Mouse (Mus musculus): Measurements from ENCODE around the gene Btbd7. TPM values are rescaled to one million over a fixed set of nuclear protein-coding genes. Genes with fewer than 3 reads are reported as not detected.

Btbd7 gene
- polyA plus RNA-seq, 1 experiment from 2014 or later, result 14.9 TPM

DNA sequence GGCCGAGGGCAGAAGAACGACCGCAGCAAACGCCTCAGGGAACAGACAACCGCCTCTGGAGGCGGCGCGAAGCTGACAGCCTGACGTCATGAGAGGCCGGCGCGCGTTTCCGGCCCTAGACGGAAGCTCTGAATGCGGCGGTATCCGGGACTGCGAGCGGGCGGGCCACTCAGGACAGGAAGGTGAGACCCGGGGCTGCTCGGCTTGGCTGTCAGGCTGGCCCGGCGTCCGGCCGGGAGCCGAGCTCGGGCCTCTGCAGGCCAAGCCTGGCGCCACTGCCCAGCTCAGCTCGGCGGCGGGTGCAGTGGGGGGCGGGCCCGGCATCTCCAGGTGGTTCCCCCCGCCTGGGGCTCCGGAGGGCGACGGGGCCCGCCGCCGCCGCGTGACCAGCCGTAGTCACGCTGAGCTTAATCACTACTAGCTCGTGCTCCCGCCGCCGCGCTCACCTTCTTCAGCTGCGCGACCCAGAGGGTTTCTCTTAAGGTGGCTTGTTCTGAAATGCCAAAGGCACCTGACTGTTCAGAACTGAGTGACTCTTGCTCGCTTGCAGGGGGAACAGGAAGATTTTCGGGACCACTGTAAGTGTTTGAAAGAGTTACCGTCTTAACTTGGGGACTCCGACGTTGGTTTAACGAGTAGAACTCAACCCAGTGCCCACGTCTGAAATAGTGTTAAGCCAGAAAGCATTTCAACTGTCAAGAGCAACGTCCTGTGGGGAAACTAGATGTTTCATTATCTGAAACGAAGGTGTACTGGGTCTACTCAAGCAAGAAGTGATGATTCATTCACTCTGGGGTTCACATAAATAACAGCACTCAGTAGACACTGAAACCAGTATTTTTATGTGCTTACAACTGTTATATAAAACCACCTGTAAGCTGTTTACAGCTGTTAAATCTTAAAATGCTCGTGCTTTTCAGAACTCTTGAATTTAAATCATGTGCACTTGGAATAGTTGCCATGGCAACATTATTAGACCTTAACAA, 134.4 kb downstream of the Btbd7 start, which contains the start of the genes Moap1 and Tmem251:
TSS of gene Moap1 (minus strand) at position 73 of the 986 bp plus-strand sequence.
TSS of gene Tmem251 (plus strand) at position 174 of the 986 bp plus-strand sequence.
- Histone ChIP-seq H3K9ac (peak within 1 kb of the TSS; percentile 85), H3K27me3 (ENCODE audit: control insufficient read depth, insufficient read depth, low read length) (no peaks in the 10 kb centered on the region), H3K9me3 (ENCODE audit: control insufficient read depth, low read length) (no peaks in the 10 kb centered on the region), H3K4me3 (replicated peaks; ENCODE audit: low read length) (peak within 1 kb of the TSS; percentile 92), H3K4me2 (replicated peaks) (peak within 1 kb of the TSS; percentile 86), H3K4me1 (replicated peaks; ENCODE audit: control insufficient read depth, insufficient read depth, low read length) (peaks cover 22% of the 10 kb centered on the region), H3K27ac (peak within 1 kb of the TSS; percentile 92), H3K36me3 (replicated peaks; ENCODE audit: control insufficient read depth, insufficient read depth) (peaks cover 18% of the 10 kb centered on the region)
- peak; percentile 97 for ATAC-seq (ENCODE audit: low FRiP score)
- under 1% methylated on average over 63 of the region's 63 CpGs for WGBS
- peak; percentile 89 for DNase-seq (ENCODE audit: low spot score)

DNA sequence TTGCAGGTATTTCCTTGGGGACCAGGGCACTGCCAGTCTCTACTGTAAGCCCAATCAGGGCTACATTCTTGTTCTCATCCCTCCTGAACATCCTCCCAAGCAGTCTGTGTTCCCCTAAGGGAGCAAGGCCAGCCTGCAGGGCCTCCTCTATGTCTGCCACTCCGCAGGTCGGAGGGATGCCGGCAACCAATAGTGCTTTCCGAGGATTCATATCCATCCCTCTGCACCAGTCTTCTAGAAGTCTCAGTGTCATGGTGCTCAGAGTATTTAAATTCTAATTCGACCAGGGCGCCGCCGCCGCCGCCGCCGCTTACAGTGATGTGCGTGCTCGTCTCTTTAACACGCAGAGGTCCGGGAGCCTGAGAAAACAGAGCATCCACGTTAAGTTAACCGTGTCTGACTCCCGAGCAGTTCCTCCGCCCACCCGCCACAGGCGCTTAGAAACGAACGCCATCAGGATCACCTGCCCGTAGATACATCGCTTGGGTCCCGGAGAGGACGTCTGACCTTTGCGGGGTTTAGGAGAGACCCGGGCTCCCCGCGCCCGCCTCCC, 135.2 kb downstream of the Btbd7 start:
- no peaks in the 10 kb centered on the region for H3K9me3 ChIP-seq (ENCODE audit: control insufficient read depth, low read length)
- peak overlapping the region; percentile 85 for H3K9ac ChIP-seq
- ATAC-seq (ENCODE audit: low FRiP score) (peak; percentile 80), DNase-seq (ENCODE audit: low spot score) (no peak)
- WGBS, result under 1% methylated on average over 33 of the region's 33 CpGs
- peaks cover 11% of the 10 kb centered on the region for H3K36me3 ChIP-seq (replicated peaks; ENCODE audit: control insufficient read depth, insufficient read depth)
- H3K4me2 ChIP-seq (replicated peaks), result peak overlapping the region; percentile 86
- no peaks in the 10 kb centered on the region for H3K27me3 ChIP-seq (ENCODE audit: control insufficient read depth, insufficient read depth, low read length)
- H3K27ac ChIP-seq, result peak overlapping the region; percentile 92
- peak overlapping the region; percentile 92 for H3K4me3 ChIP-seq (replicated peaks; ENCODE audit: low read length)
- peaks cover 22% of the 10 kb centered on the region for H3K4me1 ChIP-seq (replicated peaks; ENCODE audit: control insufficient read depth, insufficient read depth, low read length)

DNA sequence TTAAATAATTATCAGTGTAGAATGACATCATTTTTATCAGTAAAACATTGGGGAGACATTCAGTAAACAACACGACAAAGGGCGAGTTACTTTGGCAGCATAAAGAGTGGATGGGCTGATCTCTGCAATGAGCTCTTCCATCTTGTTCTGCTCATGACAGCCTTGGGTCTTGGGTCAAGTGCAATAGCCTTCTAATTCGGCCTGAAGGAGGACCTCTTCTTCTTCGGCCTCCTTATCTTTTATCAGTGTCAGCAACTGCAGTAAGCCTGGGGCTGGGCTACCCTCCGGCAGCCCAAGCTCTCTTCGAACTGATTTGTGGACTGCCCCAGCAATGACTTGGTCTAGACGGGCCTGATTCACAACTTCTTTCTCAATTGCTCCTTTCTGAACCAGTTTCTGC, 136.2 kb downstream of the Btbd7 start:
- Histone ChIP-seq H3K4me2 (replicated peaks) (peak overlapping the region; percentile 86), H3K27me3 (ENCODE audit: control insufficient read depth, insufficient read depth, low read length) (no peaks in the 10 kb centered on the region), H3K4me1 (replicated peaks; ENCODE audit: control insufficient read depth, insufficient read depth, low read length) (peaks cover 22% of the 10 kb centered on the region), H3K9ac (peak overlapping the region; percentile 85), H3K36me3 (replicated peaks; ENCODE audit: control insufficient read depth, insufficient read depth) (peaks cover 6% of the 10 kb centered on the region; the same call in 1 of the 2 replicates), H3K27ac (no peak overlapping the region), H3K4me3 (replicated peaks; ENCODE audit: low read length) (peak overlapping the region; percentile 92; the same call in 1 of the 2 replicates), H3K9me3 (ENCODE audit: control insufficient read depth, low read length) (no peaks in the 10 kb centered on the region)
- 88% methylated on average over 7 of the region's 7 CpGs for WGBS
- ATAC-seq (ENCODE audit: low FRiP score) (no peak), DNase-seq (ENCODE audit: low spot score) (no peak)

DNA sequence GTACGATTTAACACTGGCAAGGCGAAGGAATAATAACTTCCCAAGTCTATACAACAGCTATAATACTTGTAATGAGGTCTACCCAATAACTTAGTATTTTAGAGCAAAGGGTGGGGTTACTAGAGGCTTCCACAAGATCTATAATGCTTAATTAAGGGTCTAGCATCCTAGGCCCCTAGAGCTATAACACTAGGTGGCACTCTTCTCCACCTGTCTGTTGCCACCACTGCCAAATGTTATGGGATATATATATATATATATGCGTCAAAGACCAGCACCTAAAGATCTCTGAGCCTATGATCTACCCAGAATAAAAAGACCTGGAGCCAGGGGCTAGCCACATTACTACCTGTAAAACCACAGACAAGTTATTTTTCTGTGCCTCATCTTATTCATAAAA, 138.0 kb downstream of the Btbd7 start:
- Histone ChIP-seq H3K9ac (no peak overlapping the region), H3K4me2 (replicated peaks) (no peak overlapping the region), H3K9me3 (ENCODE audit: control insufficient read depth, low read length) (no peaks in the 10 kb centered on the region), H3K4me3 (replicated peaks; ENCODE audit: low read length) (no peak overlapping the region), H3K4me1 (replicated peaks; ENCODE audit: control insufficient read depth, insufficient read depth, low read length) (peaks cover 22% of the 10 kb centered on the region), H3K36me3 (replicated peaks; ENCODE audit: control insufficient read depth, insufficient read depth) (peaks cover 6% of the 10 kb centered on the region; the same call in 1 of the 2 replicates), H3K27ac (no peak overlapping the region), H3K27me3 (ENCODE audit: control insufficient read depth, insufficient read depth, low read length) (no peaks in the 10 kb centered on the region)
- WGBS, result 69% methylated on average over 3 of the region's 3 CpGs
- DNase-seq (ENCODE audit: low spot score) (peak; percentile 44), ATAC-seq (ENCODE audit: low FRiP score) (no peak)

DNA sequence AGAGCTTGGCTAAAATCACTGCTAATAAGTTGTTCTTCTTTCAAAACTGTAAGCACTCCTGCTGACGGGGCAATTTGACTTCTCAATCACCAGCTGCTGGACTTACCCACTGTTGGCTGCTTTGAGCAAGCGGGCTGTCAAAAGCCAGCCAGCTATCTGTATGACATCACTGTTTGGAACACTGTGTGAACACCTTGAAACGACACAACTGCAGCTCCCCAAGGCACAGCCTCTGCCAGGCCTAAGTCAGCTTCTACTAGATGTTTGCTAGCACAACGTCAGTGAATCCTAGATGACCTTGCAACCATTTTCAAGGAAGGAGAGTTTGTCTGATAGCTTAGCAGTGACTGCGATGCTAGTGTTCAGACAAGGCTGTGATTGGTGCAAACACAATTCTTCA, 139.2 kb downstream of the Btbd7 start:
- Histone ChIP-seq H3K4me1 (replicated peaks; ENCODE audit: control insufficient read depth, insufficient read depth, low read length) (peaks cover 13% of the 10 kb centered on the region), H3K9ac (no peak overlapping the region), H3K4me2 (replicated peaks) (no peak overlapping the region), H3K27ac (no peak overlapping the region), H3K36me3 (replicated peaks; ENCODE audit: control insufficient read depth, insufficient read depth) (peaks cover 6% of the 10 kb centered on the region; the same call in 1 of the 2 replicates), H3K9me3 (ENCODE audit: control insufficient read depth, low read length) (no peaks in the 10 kb centered on the region), H3K27me3 (ENCODE audit: control insufficient read depth, insufficient read depth, low read length) (no peaks in the 10 kb centered on the region), H3K4me3 (replicated peaks; ENCODE audit: low read length) (no peak overlapping the region)
- no peak for ATAC-seq (ENCODE audit: low FRiP score)
- no peak for DNase-seq (ENCODE audit: low spot score)
- WGBS, result 83% methylated on average over 5 of the region's 5 CpGs

DNA sequence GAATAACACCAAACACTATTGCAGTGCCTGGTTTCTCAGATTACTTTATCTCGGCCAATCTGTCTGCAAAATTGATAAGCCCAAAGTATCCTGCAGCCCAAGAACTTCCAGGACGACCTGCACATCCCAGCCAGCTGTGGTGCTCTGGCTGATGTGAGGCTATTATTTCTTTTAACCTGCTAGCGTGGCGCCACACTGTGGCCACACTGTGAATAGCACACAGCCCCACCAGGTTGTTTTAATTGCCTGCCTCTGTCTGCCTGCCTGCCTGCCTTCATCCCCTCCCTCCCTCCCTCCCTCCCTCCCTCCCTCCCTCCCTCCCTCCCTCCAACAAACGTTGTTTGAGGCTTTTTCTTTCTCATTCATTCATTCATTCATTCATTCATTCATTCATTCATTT, 144.9 kb downstream of the Btbd7 start:
- Histone ChIP-seq H3K27ac (no peak overlapping the region), H3K9ac (no peak overlapping the region), H3K4me1 (replicated peaks; ENCODE audit: control insufficient read depth, insufficient read depth, low read length) (peaks cover 13% of the 10 kb centered on the region), H3K9me3 (ENCODE audit: control insufficient read depth, low read length) (no peaks in the 10 kb centered on the region), H3K27me3 (ENCODE audit: control insufficient read depth, insufficient read depth, low read length) (no peaks in the 10 kb centered on the region), H3K4me3 (replicated peaks; ENCODE audit: low read length) (no peak overlapping the region), H3K36me3 (replicated peaks; ENCODE audit: control insufficient read depth, insufficient read depth) (no peaks in the 10 kb centered on the region), H3K4me2 (replicated peaks) (no peak overlapping the region)
- ATAC-seq (ENCODE audit: low FRiP score) (no peak), DNase-seq (ENCODE audit: low spot score) (peak; percentile 57)
- 12% methylated on average over 5 of the region's 5 CpGs for WGBS

DNA sequence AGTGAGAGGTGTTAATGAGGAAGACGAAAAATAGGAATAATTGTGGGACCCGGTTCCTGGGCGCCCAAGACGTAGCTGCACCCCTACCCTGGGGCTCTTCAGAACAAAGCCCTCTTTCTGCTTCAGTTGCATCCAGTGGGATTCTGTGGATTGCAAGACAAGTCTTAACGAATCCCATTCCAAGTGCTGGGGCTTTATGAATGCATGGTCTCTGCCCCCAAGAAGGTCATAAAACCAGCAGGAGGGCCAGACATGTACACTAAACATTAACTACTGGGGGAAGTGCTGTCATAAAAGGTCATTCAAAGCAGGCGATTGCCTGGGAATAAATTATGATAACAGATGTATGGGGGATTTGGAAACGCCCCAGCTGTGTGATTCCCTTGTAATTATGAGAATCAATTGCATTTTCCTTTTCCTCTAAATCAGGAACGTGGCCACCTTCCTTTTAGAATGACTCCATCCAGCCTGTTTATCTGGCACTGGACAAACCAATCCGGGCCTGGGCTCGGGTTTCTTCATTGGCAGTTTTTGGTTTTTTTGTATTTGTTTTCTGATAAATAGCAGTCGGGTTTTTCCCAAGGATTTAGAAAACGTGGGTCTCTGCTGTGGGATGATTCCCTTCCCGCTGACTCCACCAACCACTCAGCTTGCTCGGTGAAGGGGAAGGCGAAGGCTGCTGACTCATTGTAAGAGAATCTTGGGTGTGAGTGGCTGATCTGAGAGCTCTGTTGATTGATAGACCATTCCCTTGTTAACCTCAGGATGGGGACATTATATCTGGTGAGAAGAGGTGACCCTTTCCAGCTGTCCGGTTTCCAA, 147.3 kb downstream of the Btbd7 start:
- H3K9me3 ChIP-seq (ENCODE audit: control insufficient read depth, low read length), result no peaks in the 10 kb centered on the region
- no peaks in the 10 kb centered on the region for H3K27me3 ChIP-seq (ENCODE audit: control insufficient read depth, insufficient read depth, low read length)
- peak; percentile 58 for ATAC-seq (ENCODE audit: low FRiP score)
- DNase-seq (ENCODE audit: low spot score), result peak; percentile 32
- no peaks in the 10 kb centered on the region for H3K36me3 ChIP-seq (replicated peaks; ENCODE audit: control insufficient read depth, insufficient read depth)
- H3K9ac ChIP-seq, result peak overlapping the region; percentile 18; the same call in 1 of the 2 replicates
- H3K4me2 ChIP-seq (replicated peaks), result peak overlapping the region; percentile 45
- H3K27ac ChIP-seq, result peak overlapping the region; percentile 88
- no peak overlapping the region; the same call in 1 of the 2 replicates for H3K4me3 ChIP-seq (replicated peaks; ENCODE audit: low read length)
- WGBS, result 24% methylated on average over 16 of the region's 16 CpGs
- peaks cover 13% of the 10 kb centered on the region for H3K4me1 ChIP-seq (replicated peaks; ENCODE audit: control insufficient read depth, insufficient read depth, low read length)

Data from hindbrain, embryonic 14.5 days (tissue).